Mouse (Mus musculus): ENCODE measurements around the gene Sspo. TPM values are rescaled to one million over a fixed set of nuclear protein-coding genes. Genes with fewer than 3 reads are reported as not detected.

Gene Sspo
- polyA plus RNA-seq (2015; fragmentation: Nextera tagmentation; extraction: Ambion mirVana), result 0.38 and 0.73 TPM in 2 replicates

DNA sequence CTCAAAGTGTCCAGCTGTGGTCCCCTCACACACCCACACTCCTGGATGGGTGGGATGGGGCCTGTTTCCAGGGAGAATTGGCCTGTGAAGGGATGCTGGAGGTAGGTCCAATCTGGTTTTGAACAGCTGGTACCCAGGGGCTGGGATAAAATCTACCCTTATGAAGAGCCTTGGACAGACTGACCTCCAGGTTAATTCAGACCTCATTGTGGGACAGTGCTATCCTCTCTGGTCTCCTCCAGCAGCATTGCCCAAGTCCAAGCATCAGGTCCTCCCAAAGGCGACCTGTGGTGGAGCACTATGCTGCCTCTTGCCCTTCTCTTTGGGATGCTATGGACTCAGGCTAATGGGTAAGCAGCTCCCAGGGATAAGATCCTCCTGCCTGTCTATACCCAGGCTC lies at the start of gene Sspo:
Gene Sspo, plus strand, starts transcription at position 301 of the 400 bp plus-strand sequence.
- H3K27me3 ChIP-seq (replicated peaks; ENCODE audit: control insufficient read depth, insufficient read depth, low read length), result no peaks in the 10 kb centered on the region
- 79% methylated on average over 1 of the region's 1 CpGs for WGBS
- H3K4me3 ChIP-seq (ENCODE audit: low read length), result no peak within 1 kb of the TSS
- H3K27ac ChIP-seq (ENCODE audit: low read length), result no peak within 1 kb of the TSS
- H3K4me1 ChIP-seq (ENCODE audit: control insufficient read depth, insufficient read depth, low read length), result peaks cover 13% of the 10 kb centered on the region
- ATAC-seq, result no peak
- no peaks in the 10 kb centered on the region for H3K9me3 ChIP-seq (ENCODE audit: control insufficient read depth, low read length)
- H3K36me3 ChIP-seq (ENCODE audit: control insufficient read depth, insufficient read depth, low read length), result no peaks in the 10 kb centered on the region
- no peak within 1 kb of the TSS; the same call in 1 of the 2 replicates for H3K9ac ChIP-seq (ENCODE audit: low read depth, low read length)
- no peak within 1 kb of the TSS for H3K4me2 ChIP-seq (ENCODE audit: low read depth, low read length)

DNA sequence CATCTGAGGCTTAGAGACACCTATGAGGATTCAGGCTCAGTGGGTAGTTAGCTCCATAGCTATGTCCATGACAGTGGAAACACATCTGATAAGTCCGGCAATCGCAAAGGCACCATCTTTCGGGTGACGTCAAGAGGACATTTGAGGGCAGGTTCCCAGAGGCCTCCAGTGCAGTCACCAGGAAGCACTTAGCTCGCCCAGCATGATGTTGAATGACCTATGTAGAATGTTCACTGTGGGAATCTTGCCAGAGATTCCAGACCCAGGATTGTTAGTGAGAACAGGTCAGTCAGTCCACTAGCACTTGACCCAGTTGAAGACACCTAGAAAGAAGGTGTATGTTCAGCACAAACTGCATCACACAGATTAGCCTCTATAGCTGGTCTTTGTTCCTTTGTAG lies 48.1 kb upstream of the Sspo start:
- Histone ChIP-seq H3K4me3 (ENCODE audit: low read length) (no peak overlapping the region), H3K4me1 (ENCODE audit: control insufficient read depth, insufficient read depth, low read length) (peaks cover 13% of the 10 kb centered on the region), H3K4me2 (ENCODE audit: low read depth, low read length) (no peak overlapping the region), H3K9me3 (ENCODE audit: control insufficient read depth, low read length) (no peaks in the 10 kb centered on the region), H3K36me3 (ENCODE audit: control insufficient read depth, insufficient read depth, low read length) (no peaks in the 10 kb centered on the region), H3K9ac (ENCODE audit: low read depth, low read length) (no peak overlapping the region), H3K27ac (ENCODE audit: low read length) (no peak overlapping the region), H3K27me3 (replicated peaks; ENCODE audit: control insufficient read depth, insufficient read depth, low read length) (no peaks in the 10 kb centered on the region)
- ATAC-seq, result no peak
- WGBS, result 92% methylated on average over 5 of the region's 5 CpGs

DNA sequence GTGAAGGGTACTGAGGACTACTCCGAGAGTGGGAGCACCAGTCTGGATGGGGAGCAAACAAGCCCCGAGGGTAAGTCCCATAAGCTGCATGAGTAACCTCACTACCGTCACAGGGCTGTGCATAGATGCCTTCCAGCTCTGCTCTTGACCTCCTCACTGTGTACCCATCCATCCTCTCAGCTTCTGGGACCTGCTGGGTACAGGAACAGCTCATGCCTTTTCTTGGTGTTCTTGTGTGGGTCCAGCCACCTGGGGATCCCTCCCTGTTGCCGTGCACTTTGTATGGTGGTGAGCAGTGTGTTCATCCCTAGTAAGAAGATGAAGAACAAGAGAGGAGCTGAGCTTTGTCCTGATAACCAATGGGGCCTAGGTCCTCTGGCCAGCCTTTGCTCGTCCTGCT lies 44.0 kb upstream of the Sspo start:
- Histone ChIP-seq H3K36me3 (ENCODE audit: control insufficient read depth, insufficient read depth, low read length) (peaks cover 7% of the 10 kb centered on the region; the same call in 1 of the 2 replicates), H3K4me1 (ENCODE audit: control insufficient read depth, insufficient read depth, low read length) (no peaks in the 10 kb centered on the region), H3K9me3 (ENCODE audit: control insufficient read depth, low read length) (no peaks in the 10 kb centered on the region), H3K27me3 (replicated peaks; ENCODE audit: control insufficient read depth, insufficient read depth, low read length) (no peaks in the 10 kb centered on the region), H3K27ac (ENCODE audit: low read length) (no peak overlapping the region), H3K4me3 (ENCODE audit: low read length) (no peak overlapping the region), H3K9ac (ENCODE audit: low read depth, low read length) (no peak overlapping the region), H3K4me2 (ENCODE audit: low read depth, low read length) (no peak overlapping the region)
- WGBS, result 89% methylated on average over 5 of the region's 5 CpGs
- ATAC-seq, result no peak

GRCm38 (mm10) chr6:48409726-48410343 lies 38.2 kb upstream of the Sspo start:
- Histone ChIP-seq H3K27me3 (replicated peaks; ENCODE audit: control insufficient read depth, insufficient read depth, low read length) (no peaks in the 10 kb centered on the region), H3K4me1 (ENCODE audit: control insufficient read depth, insufficient read depth, low read length) (peaks cover 10% of the 10 kb centered on the region; the same call in 1 of the 2 replicates), H3K9me3 (ENCODE audit: control insufficient read depth, low read length) (no peaks in the 10 kb centered on the region), H3K36me3 (ENCODE audit: control insufficient read depth, insufficient read depth, low read length) (peaks cover 13% of the 10 kb centered on the region; the same call in 1 of the 2 replicates), H3K4me2 (ENCODE audit: low read depth, low read length) (no peak overlapping the region), H3K27ac (ENCODE audit: low read length) (no peak overlapping the region), H3K4me3 (ENCODE audit: low read length) (no peak overlapping the region), H3K9ac (ENCODE audit: low read depth, low read length) (no peak overlapping the region)
- 91% methylated on average over 4 of the region's 4 CpGs for WGBS
- ATAC-seq, result no peak

GRCm38 (mm10) chr6:48410551-48410950 lies 37.5 kb upstream of the Sspo start:
- no peaks in the 10 kb centered on the region for H3K27me3 ChIP-seq (replicated peaks; ENCODE audit: control insufficient read depth, insufficient read depth, low read length)
- H3K9ac ChIP-seq (ENCODE audit: low read depth, low read length), result no peak overlapping the region
- peaks cover 13% of the 10 kb centered on the region; the same call in 1 of the 2 replicates for H3K36me3 ChIP-seq (ENCODE audit: control insufficient read depth, insufficient read depth, low read length)
- peak overlapping the region; percentile 82 for H3K27ac ChIP-seq (ENCODE audit: low read length)
- H3K9me3 ChIP-seq (ENCODE audit: control insufficient read depth, low read length), result no peaks in the 10 kb centered on the region
- H3K4me2 ChIP-seq (ENCODE audit: low read depth, low read length), result no peak overlapping the region
- ATAC-seq, result no peak
- WGBS, result 79% methylated on average over 3 of the region's 3 CpGs
- no peak overlapping the region for H3K4me3 ChIP-seq (ENCODE audit: low read length)
- H3K4me1 ChIP-seq (ENCODE audit: control insufficient read depth, insufficient read depth, low read length), result peaks cover 10% of the 10 kb centered on the region; the same call in 1 of the 2 replicates

DNA sequence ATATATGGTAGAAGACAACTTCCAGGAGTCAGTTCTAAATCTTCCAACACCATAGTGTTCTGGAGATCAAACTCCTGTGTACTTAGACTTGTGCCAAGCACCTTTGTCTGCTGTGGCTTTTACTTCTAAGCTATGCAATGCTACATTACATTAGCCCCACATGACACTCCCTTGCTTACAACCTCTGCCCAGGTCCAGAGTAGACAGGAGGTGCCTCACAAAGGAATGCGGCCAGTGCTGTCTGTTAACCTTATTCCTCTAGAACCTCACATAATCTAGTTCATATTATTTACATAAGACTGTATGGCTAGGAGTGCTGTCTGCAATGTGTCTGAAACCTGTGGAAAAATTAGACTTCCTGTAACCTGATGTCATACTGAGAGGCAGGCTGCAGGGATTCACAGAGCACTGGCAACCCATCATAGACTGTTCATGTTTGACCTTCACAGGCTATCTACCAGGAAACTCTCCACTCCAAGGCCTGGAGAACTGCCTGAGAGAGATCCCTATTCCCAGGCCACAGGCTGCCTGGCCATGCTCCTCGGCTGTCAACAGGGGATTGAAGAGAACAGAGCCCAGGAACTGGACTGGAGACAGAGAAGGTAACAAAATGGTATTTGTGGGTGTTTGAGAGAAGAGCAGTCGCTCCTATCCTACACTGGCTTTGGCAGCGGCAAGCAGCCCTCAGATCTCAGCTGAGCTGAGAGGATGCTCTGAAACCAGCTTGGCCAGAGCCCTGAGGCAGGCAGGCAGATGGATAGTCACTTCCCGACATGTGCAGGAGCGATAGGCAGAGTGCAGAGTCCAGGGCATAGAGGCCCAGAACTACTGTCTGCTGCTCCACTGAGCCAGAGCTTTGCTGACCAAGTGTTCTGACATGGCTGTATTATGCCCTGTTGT lies 36.6 kb upstream of the Sspo start:
- peak; percentile 92 for ATAC-seq
- Histone ChIP-seq H3K4me1 (ENCODE audit: control insufficient read depth, insufficient read depth, low read length) (peaks cover 10% of the 10 kb centered on the region; the same call in 1 of the 2 replicates), H3K4me2 (ENCODE audit: low read depth, low read length) (0 out of 2 replicates have a peak overlapping the region, but pooled peaks have one; percentile 17), H3K27ac (ENCODE audit: low read length) (peak overlapping the region; percentile 92), H3K9me3 (ENCODE audit: control insufficient read depth, low read length) (no peaks in the 10 kb centered on the region), H3K4me3 (ENCODE audit: low read length) (no peak overlapping the region), H3K36me3 (ENCODE audit: control insufficient read depth, insufficient read depth, low read length) (peaks cover 18% of the 10 kb centered on the region), H3K9ac (ENCODE audit: low read depth, low read length) (peak overlapping the region; percentile 20; the same call in 1 of the 2 replicates), H3K27me3 (replicated peaks; ENCODE audit: control insufficient read depth, insufficient read depth, low read length) (no peaks in the 10 kb centered on the region)
- 79% methylated on average over 6 of the region's 6 CpGs for WGBS

GRCm38 (mm10) chr6:48412147-48412546 lies 35.9 kb upstream of the Sspo start:
- WGBS, result 85% methylated on average over 4 of the region's 4 CpGs
- Histone ChIP-seq H3K4me2 (ENCODE audit: low read depth, low read length) (0 out of 2 replicates have a peak overlapping the region, but pooled peaks have one; percentile 17), H3K4me3 (ENCODE audit: low read length) (no peak overlapping the region), H3K27me3 (replicated peaks; ENCODE audit: control insufficient read depth, insufficient read depth, low read length) (no peaks in the 10 kb centered on the region), H3K27ac (ENCODE audit: low read length) (peak overlapping the region; percentile 92), H3K36me3 (ENCODE audit: control insufficient read depth, insufficient read depth, low read length) (peaks cover 18% of the 10 kb centered on the region), H3K4me1 (ENCODE audit: control insufficient read depth, insufficient read depth, low read length) (peaks cover 10% of the 10 kb centered on the region; the same call in 1 of the 2 replicates), H3K9me3 (ENCODE audit: control insufficient read depth, low read length) (no peaks in the 10 kb centered on the region), H3K9ac (ENCODE audit: low read depth, low read length) (0 out of 2 replicates have a peak overlapping the region, but pooled peaks have one; percentile 20)
- ATAC-seq, result no peak

GRCm38 (mm10) chr6:48412662-48413061 lies 35.4 kb upstream of the Sspo start:
- peak overlapping the region; percentile 27; the same call in 1 of the 2 replicates for H3K9ac ChIP-seq (ENCODE audit: low read depth, low read length)
- H3K9me3 ChIP-seq (ENCODE audit: control insufficient read depth, low read length), result no peaks in the 10 kb centered on the region
- peaks cover 10% of the 10 kb centered on the region; the same call in 1 of the 2 replicates for H3K4me1 ChIP-seq (ENCODE audit: control insufficient read depth, insufficient read depth, low read length)
- no peak for ATAC-seq
- 69% methylated on average over 3 of the region's 3 CpGs for WGBS
- no peaks in the 10 kb centered on the region for H3K27me3 ChIP-seq (replicated peaks; ENCODE audit: control insufficient read depth, insufficient read depth, low read length)
- peak overlapping the region; percentile 92 for H3K27ac ChIP-seq (ENCODE audit: low read length)
- no peak overlapping the region for H3K4me3 ChIP-seq (ENCODE audit: low read length)
- peaks cover 17% of the 10 kb centered on the region for H3K36me3 ChIP-seq (ENCODE audit: control insufficient read depth, insufficient read depth, low read length)
- H3K4me2 ChIP-seq (ENCODE audit: low read depth, low read length), result no peak overlapping the region

GRCm38 (mm10) chr6:48413081-48413480 lies 34.9 kb upstream of the Sspo start:
- Histone ChIP-seq H3K9me3 (ENCODE audit: control insufficient read depth, low read length) (no peaks in the 10 kb centered on the region), H3K36me3 (ENCODE audit: control insufficient read depth, insufficient read depth, low read length) (peaks cover 14% of the 10 kb centered on the region), H3K4me2 (ENCODE audit: low read depth, low read length) (no peak overlapping the region), H3K27ac (ENCODE audit: low read length) (peak overlapping the region; percentile 92), H3K4me1 (ENCODE audit: control insufficient read depth, insufficient read depth, low read length) (peaks cover 10% of the 10 kb centered on the region; the same call in 1 of the 2 replicates), H3K4me3 (ENCODE audit: low read length) (no peak overlapping the region), H3K9ac (ENCODE audit: low read depth, low read length) (peak overlapping the region; percentile 27; the same call in 1 of the 2 replicates), H3K27me3 (replicated peaks; ENCODE audit: control insufficient read depth, insufficient read depth, low read length) (no peaks in the 10 kb centered on the region)
- no peak for ATAC-seq
- WGBS, result 73% methylated on average over 10 of the region's 10 CpGs
